ENCODE assay signal across 8 mouse cellular contexts in genomic region chr3:137918172-137918931, GRCm38 (mm10). TPM values are rescaled to one million over a fixed set of nuclear protein-coding genes. Genes with fewer than 3 reads are reported as not detected.
DNase-seq lines count a peak whose midpoint lies in the region; ATAC-seq lines count a peak whose summit lies in the region.

TSS of gene Lamtor3 (plus strand) at chr3:137918506.

- peaks cover 32% of the 10 kb centered on the region for H3K4me1 ChIP-seq in megakaryocyte, embryonic 14.5 days

- H3K27me3 ChIP-seq in megakaryocyte, embryonic 14.5 days (replicated peaks) = no peaks in the 10 kb centered on the region

- peak; percentile 94 for ATAC-seq in common myeloid progenitor, adult 5-6 weeks (replicated peaks; ENCODE audit: low read depth, poor library complexity, severe bottlenecking)

- H3K4me3 ChIP-seq in megakaryocyte, embryonic 14.5 days (replicated peaks) = peak within 1 kb of the TSS; percentile 97

- DNase-seq in ZHBTc4 (ENCODE audit: low read depth, low spot score) = peak; percentile 94
- peak; percentile 65 to 79 for DNase-seq in gastrocnemius, adult 8-10 months (ENCODE audit: low spot score in 2 of 2)
- DNase-seq in hindlimb bud, embryonic 11.5 days (ENCODE audit: extremely low spot score, low read depth, low spot score) = peak; percentile 60
- DNase-seq in left cerebral cortex, adult 8-10 months (ENCODE audit: low spot score in 2 of 2) = peak; percentile 63 to 87
- DNase-seq in right cerebral cortex, postnatal 10 days (ENCODE audit: low spot score in 2 of 2) = peak; percentile 94
- peak; percentile 81 for DNase-seq in urinary bladder, postnatal 25 days (ENCODE audit: low spot score)

- H3K9me3 ChIP-seq in megakaryocyte, embryonic 14.5 days = no peaks in the 10 kb centered on the region

- H3K36me3 ChIP-seq in megakaryocyte, embryonic 14.5 days (replicated peaks; ENCODE audit: low read length) = peaks cover 43% of the 10 kb centered on the region

RNA-seq across cellular contexts. Expression of gene Lamtor3, which starts in this region (rescaled TPM):
- 56.7 and 70.8 TPM in 2 replicates for total RNA-seq in common myeloid progenitor, adult 5-6 weeks (2017)
- total RNA-seq in gastrocnemius, adult 8-10 months (2022) = 10 to 100 TPM; 46.7 to 51.7 (median 50.5) TPM
- total RNA-seq in left cerebral cortex, adult 8-10 months (2022) = 10 to 100 TPM; 62.0 to 71.8 (median 65.0) TPM
- polyA plus RNA-seq in megakaryocyte, embryonic 14.5 days (2012; ENCODE audit: insufficient read depth, low replicate concordance) = 5.9 and 25.2 TPM in 2 replicates

Comparison
In these comparisons a context has a peak if more than half of its experiments do, and no peak if none do; other contexts are left out.
1. Peak in every context shown above with its lines: DNase-seq, ATAC-seq and H3K4me3 ChIP-seq.